Mouse (Mus musculus): ENCODE results near the gene A930033H14Rik. TPM values are rescaled to one million over a fixed set of nuclear protein-coding genes. Genes with fewer than 3 reads are reported as not detected.

Gene A930033H14Rik
- 1.8 and 2.4 TPM in 2 replicates for polyA plus RNA-seq (2014; fragmentation: Nextera tagmentation; extraction: Ambion mirVana)

DNA sequence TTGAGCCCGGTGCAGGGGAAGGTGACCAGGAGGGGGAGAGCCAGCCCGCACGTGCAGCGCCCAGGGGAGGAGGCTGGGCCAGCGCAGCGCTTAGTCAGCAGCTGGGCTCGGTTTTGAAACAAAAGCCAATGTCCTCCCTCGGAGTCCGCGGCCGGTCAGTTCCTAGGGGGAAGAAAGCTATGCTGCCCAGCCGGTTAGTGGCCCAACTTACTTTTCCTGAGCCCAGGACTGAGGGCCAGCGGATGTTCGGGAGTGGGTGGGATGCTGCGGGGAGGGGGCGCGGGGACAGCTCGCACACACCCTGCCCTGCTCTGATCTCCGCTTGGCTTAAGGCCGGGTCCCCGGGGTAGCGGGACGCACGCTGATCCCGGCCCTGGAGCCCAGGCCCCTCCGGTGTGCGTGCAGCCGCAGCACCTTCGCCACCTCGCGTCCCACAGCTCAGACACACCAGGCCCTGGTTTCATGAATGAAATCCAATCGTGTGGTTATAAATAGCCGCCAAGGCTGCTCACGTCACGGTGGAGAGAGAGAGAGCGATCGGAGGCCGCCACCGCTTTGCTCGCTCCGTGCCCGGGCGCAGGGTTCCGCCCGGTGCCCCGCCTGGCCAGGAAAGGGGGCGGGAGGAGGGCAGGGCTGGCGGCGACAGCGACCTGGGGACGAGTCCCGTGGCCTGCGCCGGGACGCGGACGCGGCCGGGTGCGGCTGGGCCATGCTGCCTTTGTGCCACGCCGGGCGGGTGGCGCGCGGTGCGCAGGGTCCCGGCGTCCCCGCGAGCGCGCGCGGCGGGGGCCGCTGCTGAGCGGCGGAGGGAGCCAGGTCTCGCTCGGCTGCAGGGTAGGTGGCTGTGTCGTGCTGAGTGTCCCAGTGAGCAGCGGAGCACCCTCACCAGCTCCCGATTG is at the start of gene A930033H14Rik:
Gene A930033H14Rik, minus strand, starts transcription at position 557 of the 899 bp plus-strand sequence.
- H3K27me3 ChIP-seq (ENCODE audit: control insufficient read depth, insufficient read depth, low read length), result no peaks in the 10 kb centered on the region
- peak within 1 kb of the TSS; percentile 78 for H3K4me3 ChIP-seq (ENCODE audit: low read depth, low read length)
- no peaks in the 10 kb centered on the region for H3K9me3 ChIP-seq (replicated peaks; ENCODE audit: control insufficient read depth, low read length)
- H3K4me2 ChIP-seq, result peak within 1 kb of the TSS; percentile 80
- peaks cover 12% of the 10 kb centered on the region; the same call in 1 of the 2 replicates for H3K4me1 ChIP-seq (ENCODE audit: control insufficient read depth, insufficient read depth, low read length)
- H3K36me3 ChIP-seq (ENCODE audit: control insufficient read depth, insufficient read depth, low read length), result peaks cover 6% of the 10 kb centered on the region; the same call in 1 of the 2 replicates
- 0% methylated on average over 80 of the region's 84 CpGs for WGBS (ENCODE audit: insufficient replicate concordance)
- peak within 1 kb of the TSS; percentile 95 for H3K27ac ChIP-seq (ENCODE audit: low read depth, low read length)
- peak within 1 kb of the TSS; percentile 95 for H3K9ac ChIP-seq (ENCODE audit: low read depth, low read length)
- peak; percentile 83 for ATAC-seq (replicated peaks; ENCODE audit: insufficient number of reproducible peaks, low FRiP score, low TSS enrichment)

DNA sequence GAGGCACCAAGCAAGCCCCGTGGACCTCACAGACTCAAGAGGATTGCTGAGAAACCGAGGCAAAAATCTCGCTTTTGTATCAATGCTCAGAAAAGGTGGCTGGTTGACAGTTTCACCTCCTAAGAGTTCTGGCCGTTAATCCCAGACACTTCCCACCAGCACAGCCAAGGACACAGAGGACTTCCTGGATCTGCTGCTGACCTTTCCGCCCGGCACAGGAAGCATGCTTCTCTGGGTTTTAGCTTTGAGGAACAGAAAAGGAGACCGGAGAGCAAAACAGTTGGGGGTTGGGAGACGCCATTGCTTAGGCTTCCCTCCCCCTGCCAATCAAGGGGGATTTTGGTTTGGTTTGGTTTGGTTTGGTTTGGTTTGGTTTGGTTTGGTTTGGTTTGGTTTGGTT is 47.0 kb upstream of the A930033H14Rik start:
- ATAC-seq (replicated peaks; ENCODE audit: insufficient number of reproducible peaks, low FRiP score, low TSS enrichment), result no peak

DNA sequence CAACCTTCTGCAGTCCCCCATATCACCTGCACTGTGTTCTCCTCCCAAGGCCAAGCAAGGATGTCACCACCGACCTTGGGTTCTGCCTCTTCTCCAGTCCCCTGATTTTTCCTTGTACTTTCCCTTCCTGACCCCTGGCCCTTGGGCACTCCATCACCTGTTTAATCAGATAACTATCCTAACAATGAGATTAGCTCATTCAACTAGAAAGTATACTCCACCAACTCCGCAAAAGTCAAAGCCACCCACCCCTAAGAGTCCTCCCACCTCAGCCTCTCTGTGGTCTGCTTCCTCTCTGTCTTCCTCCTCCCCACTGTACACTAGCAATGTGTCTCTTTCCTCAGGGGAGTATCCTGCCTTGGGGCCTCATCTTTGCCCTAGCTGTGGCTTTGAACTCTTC is 46.3 kb upstream of the A930033H14Rik start:
- peaks cover 6% of the 10 kb centered on the region; the same call in 1 of the 2 replicates for H3K36me3 ChIP-seq (ENCODE audit: control insufficient read depth, insufficient read depth, low read length)
- H3K4me3 ChIP-seq (ENCODE audit: low read depth, low read length), result no peak overlapping the region
- H3K4me2 ChIP-seq, result no peak overlapping the region
- no peak for ATAC-seq (replicated peaks; ENCODE audit: insufficient number of reproducible peaks, low FRiP score, low TSS enrichment)
- H3K9me3 ChIP-seq (replicated peaks; ENCODE audit: control insufficient read depth, low read length), result no peaks in the 10 kb centered on the region
- H3K27me3 ChIP-seq (ENCODE audit: control insufficient read depth, insufficient read depth, low read length), result no peaks in the 10 kb centered on the region
- H3K4me1 ChIP-seq (ENCODE audit: control insufficient read depth, insufficient read depth, low read length), result peaks cover 42% of the 10 kb centered on the region
- no peak overlapping the region for H3K9ac ChIP-seq (ENCODE audit: low read depth, low read length)
- peak overlapping the region; percentile 18; the same call in 1 of the 2 replicates for H3K27ac ChIP-seq (ENCODE audit: low read depth, low read length)
- WGBS (ENCODE audit: insufficient replicate concordance), result 61% methylated on average over 2 of the region's 2 CpGs

More for the DNA sequence above, 47.0 kb upstream of the A930033H14Rik start:
- H3K36me3 ChIP-seq (ENCODE audit: control insufficient read depth, insufficient read depth, low read length), result peaks cover 6% of the 10 kb centered on the region; the same call in 1 of the 2 replicates
- peaks cover 35% of the 10 kb centered on the region for H3K4me1 ChIP-seq (ENCODE audit: control insufficient read depth, insufficient read depth, low read length)
- no peak overlapping the region for H3K4me2 ChIP-seq
- H3K27me3 ChIP-seq (ENCODE audit: control insufficient read depth, insufficient read depth, low read length), result no peaks in the 10 kb centered on the region
- no peak overlapping the region for H3K4me3 ChIP-seq (ENCODE audit: low read depth, low read length)
- no peaks in the 10 kb centered on the region for H3K9me3 ChIP-seq (replicated peaks; ENCODE audit: control insufficient read depth, low read length)
- no peak overlapping the region for H3K27ac ChIP-seq (ENCODE audit: low read depth, low read length)
- H3K9ac ChIP-seq (ENCODE audit: low read depth, low read length), result no peak overlapping the region
- 79% methylated on average over 8 of the region's 8 CpGs for WGBS (ENCODE audit: insufficient replicate concordance)

DNA sequence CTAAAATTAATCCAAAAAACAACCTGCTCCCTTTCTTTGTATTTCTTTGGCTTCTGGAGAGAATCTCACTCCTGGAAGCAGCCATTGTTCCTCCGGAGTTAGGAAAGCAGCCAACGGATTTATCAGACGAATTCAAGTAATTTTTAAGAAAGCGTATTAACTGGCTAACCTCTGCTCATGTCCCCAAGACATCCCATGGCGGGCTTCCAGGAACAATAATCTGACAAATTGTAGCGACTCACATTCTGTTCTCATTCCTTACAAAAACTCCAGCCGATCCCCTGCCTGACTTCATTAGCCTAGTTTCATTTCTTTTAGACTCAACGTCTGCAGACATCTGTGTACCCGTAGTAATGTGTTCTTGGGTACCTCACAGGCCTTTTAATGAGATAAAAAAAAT is 45.7 kb upstream of the A930033H14Rik start:
- H3K9me3 ChIP-seq (replicated peaks; ENCODE audit: control insufficient read depth, low read length), result no peaks in the 10 kb centered on the region
- H3K4me3 ChIP-seq (ENCODE audit: low read depth, low read length), result no peak overlapping the region
- no peak overlapping the region for H3K4me2 ChIP-seq
- H3K36me3 ChIP-seq (ENCODE audit: control insufficient read depth, insufficient read depth, low read length), result peaks cover 6% of the 10 kb centered on the region; the same call in 1 of the 2 replicates
- H3K27ac ChIP-seq (ENCODE audit: low read depth, low read length), result peak overlapping the region; percentile 18; the same call in 1 of the 2 replicates
- WGBS (ENCODE audit: insufficient replicate concordance), result 73% methylated on average over 9 of the region's 9 CpGs
- H3K9ac ChIP-seq (ENCODE audit: low read depth, low read length), result no peak overlapping the region
- peaks cover 44% of the 10 kb centered on the region for H3K4me1 ChIP-seq (ENCODE audit: control insufficient read depth, insufficient read depth, low read length)
- H3K27me3 ChIP-seq (ENCODE audit: control insufficient read depth, insufficient read depth, low read length), result no peaks in the 10 kb centered on the region
- no peak for ATAC-seq (replicated peaks; ENCODE audit: insufficient number of reproducible peaks, low FRiP score, low TSS enrichment)

DNA sequence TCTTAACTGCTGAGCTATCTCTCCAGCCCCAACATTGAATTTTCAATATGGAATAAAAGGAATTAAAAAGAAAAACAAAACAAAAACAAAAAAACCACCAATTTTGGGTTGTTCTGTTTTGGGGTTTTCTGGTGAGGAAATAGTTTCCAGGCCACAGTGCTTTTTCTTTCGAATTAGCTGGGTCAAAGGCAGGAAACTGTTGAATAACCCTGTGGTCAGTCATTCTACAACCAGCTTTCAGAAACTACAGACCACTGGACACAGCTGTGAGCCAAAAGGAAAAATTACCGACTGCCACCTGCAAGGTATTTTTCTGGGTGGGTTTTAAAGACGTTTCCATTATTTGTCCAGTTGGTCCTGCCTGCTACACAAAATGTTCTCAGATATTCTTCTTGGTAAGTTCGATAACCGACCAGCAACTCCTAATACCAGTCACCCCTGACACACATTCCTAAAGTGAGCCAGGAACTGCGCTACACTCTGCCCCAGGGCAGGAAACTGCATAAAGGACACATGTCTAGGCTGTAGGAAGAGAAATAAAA is 44.8 kb upstream of the A930033H14Rik start:
- H3K4me1 ChIP-seq (ENCODE audit: control insufficient read depth, insufficient read depth, low read length), result peaks cover 37% of the 10 kb centered on the region
- peaks cover 6% of the 10 kb centered on the region; the same call in 1 of the 2 replicates for H3K36me3 ChIP-seq (ENCODE audit: control insufficient read depth, insufficient read depth, low read length)
- no peaks in the 10 kb centered on the region for H3K27me3 ChIP-seq (ENCODE audit: control insufficient read depth, insufficient read depth, low read length)
- no peak overlapping the region for H3K4me3 ChIP-seq (ENCODE audit: low read depth, low read length)
- H3K27ac ChIP-seq (ENCODE audit: low read depth, low read length), result no peak overlapping the region; the same call in 1 of the 2 replicates
- no peak for ATAC-seq (replicated peaks; ENCODE audit: insufficient number of reproducible peaks, low FRiP score, low TSS enrichment)
- H3K9me3 ChIP-seq (replicated peaks; ENCODE audit: control insufficient read depth, low read length), result no peaks in the 10 kb centered on the region
- 72% methylated on average over 6 of the region's 6 CpGs for WGBS (ENCODE audit: insufficient replicate concordance)
- H3K4me2 ChIP-seq, result no peak overlapping the region
- 0 out of 2 replicates have a peak overlapping the region, but pooled peaks have one; percentile 22 for H3K9ac ChIP-seq (ENCODE audit: low read depth, low read length)

DNA sequence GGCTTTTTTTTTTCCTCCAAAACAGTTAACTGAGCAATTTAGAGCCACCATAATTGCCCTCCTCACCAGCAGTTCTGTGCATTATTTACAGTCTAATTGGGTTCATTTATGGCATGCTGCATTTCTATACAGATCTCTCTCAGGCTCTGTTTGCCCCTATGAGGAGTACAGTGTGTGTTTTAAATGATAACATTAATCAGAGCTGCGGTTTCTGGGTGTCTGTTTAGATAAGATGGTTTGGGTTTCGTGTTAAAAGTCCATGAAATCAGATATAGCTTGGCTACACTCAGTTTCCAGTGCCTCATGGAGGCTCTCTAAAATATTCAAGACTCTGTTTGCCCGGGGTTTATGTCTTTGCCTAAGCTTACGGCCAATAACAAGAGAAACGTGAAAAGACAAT is 42.7 kb upstream of the A930033H14Rik start:
- no peak overlapping the region for H3K27ac ChIP-seq (ENCODE audit: low read depth, low read length)
- WGBS (ENCODE audit: insufficient replicate concordance), result 46% methylated on average over 5 of the region's 5 CpGs

DNA sequence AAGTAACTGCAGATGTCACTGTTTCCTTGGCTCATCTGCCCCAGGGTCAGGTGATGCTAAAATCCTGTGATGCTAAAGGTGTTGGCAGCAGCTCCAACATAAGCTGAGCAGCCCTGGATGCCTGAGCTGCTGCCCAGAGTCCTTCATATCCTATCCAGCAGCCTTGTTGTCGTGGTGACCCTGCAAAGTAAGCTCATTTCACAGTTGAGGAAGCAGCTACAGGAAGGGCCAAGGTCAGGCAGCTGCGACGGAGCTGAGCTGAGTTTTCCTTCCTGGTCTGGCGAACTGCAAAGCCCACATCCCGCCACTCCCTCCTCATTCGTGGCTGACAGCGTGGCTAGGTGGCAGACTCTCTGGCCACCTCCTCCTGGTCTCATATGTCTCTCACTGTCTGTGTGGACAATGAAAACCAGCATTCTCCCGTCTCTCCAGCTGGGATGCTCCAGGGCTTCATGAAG is 41.5 kb upstream of the A930033H14Rik start:
- ATAC-seq (replicated peaks; ENCODE audit: insufficient number of reproducible peaks, low FRiP score, low TSS enrichment), result peak; percentile 41; the same call in 1 of the 2 replicates
- Histone ChIP-seq H3K4me2 (peak overlapping the region; percentile 38), H3K9me3 (replicated peaks; ENCODE audit: control insufficient read depth, low read length) (no peaks in the 10 kb centered on the region), H3K36me3 (ENCODE audit: control insufficient read depth, insufficient read depth, low read length) (peaks cover 8% of the 10 kb centered on the region; the same call in 1 of the 2 replicates), H3K4me3 (ENCODE audit: low read depth, low read length) (no peak overlapping the region), H3K27ac (ENCODE audit: low read depth, low read length) (peak overlapping the region; percentile 85), H3K9ac (ENCODE audit: low read depth, low read length) (no peak overlapping the region), H3K4me1 (ENCODE audit: control insufficient read depth, insufficient read depth, low read length) (peaks cover 31% of the 10 kb centered on the region), H3K27me3 (ENCODE audit: control insufficient read depth, insufficient read depth, low read length) (no peaks in the 10 kb centered on the region)
- WGBS (ENCODE audit: insufficient replicate concordance), result 6% methylated on average over 8 of the region's 8 CpGs

More for the DNA sequence above, 42.7 kb upstream of the A930033H14Rik start:
- H3K4me3 ChIP-seq (ENCODE audit: low read depth, low read length), result no peak overlapping the region
- H3K4me2 ChIP-seq, result no peak overlapping the region
- no peaks in the 10 kb centered on the region for H3K27me3 ChIP-seq (ENCODE audit: control insufficient read depth, insufficient read depth, low read length)
- H3K4me1 ChIP-seq (ENCODE audit: control insufficient read depth, insufficient read depth, low read length), result peaks cover 33% of the 10 kb centered on the region
- no peaks in the 10 kb centered on the region for H3K9me3 ChIP-seq (replicated peaks; ENCODE audit: control insufficient read depth, low read length)
- H3K36me3 ChIP-seq (ENCODE audit: control insufficient read depth, insufficient read depth, low read length), result peaks cover 6% of the 10 kb centered on the region; the same call in 1 of the 2 replicates
- H3K9ac ChIP-seq (ENCODE audit: low read depth, low read length), result no peak overlapping the region
- no peak for ATAC-seq (replicated peaks; ENCODE audit: insufficient number of reproducible peaks, low FRiP score, low TSS enrichment)

DNA sequence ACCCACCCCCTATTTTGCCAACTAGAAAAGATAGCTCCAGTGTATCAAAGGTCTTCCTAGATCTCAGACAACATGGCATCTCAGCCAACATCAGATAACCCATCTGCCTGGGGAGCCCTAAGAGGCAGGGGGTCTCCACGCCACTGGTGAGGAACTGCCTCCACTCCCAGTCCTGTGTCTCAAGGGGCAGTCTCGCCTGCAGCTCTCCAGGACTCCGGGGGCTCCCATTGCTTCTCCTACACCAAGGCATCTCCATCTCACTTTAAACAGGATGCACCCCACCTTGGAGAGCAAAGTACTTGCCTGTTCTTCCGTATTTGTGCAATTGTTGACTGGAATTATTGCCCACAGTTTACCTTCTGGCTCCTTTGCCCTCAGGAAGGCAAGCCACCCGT is 40.8 kb upstream of the A930033H14Rik start:
- Histone ChIP-seq H3K9ac (ENCODE audit: low read depth, low read length) (peak overlapping the region; percentile 24; the same call in 1 of the 2 replicates), H3K4me2 (no peak overlapping the region), H3K9me3 (replicated peaks; ENCODE audit: control insufficient read depth, low read length) (no peaks in the 10 kb centered on the region), H3K4me3 (ENCODE audit: low read depth, low read length) (no peak overlapping the region), H3K4me1 (ENCODE audit: control insufficient read depth, insufficient read depth, low read length) (peaks cover 26% of the 10 kb centered on the region), H3K27me3 (ENCODE audit: control insufficient read depth, insufficient read depth, low read length) (no peaks in the 10 kb centered on the region), H3K36me3 (ENCODE audit: control insufficient read depth, insufficient read depth, low read length) (peaks cover 10% of the 10 kb centered on the region; the same call in 1 of the 2 replicates), H3K27ac (ENCODE audit: low read depth, low read length) (peak overlapping the region; percentile 85)
- ATAC-seq (replicated peaks; ENCODE audit: insufficient number of reproducible peaks, low FRiP score, low TSS enrichment), result no peak
- WGBS (ENCODE audit: insufficient replicate concordance), result 53% methylated on average over 5 of the region's 5 CpGs
